Mouse (Mus musculus) heart, embryonic 15.5 days (tissue): ENCODE results near the gene Bax. TPM values are rescaled to one million over a fixed set of nuclear protein-coding genes. Genes with fewer than 3 reads are reported as not detected.

Source experiments
- ATAC-seq: fragments of 200-750 bp; cut with Nextera tagmentation; replicated peaks from 2 replicates; pipeline ENCODE4 v1.8.0; 2017; ENCODE audit warnings: low read depth, moderate TSS enrichment; ENCODE audit not compliant: insufficient number of reproducible peaks, insufficient read depth, low FRiP score
- H3K27ac ChIP-seq: fragments of 300-500 bp; sonication (generic); 2 replicates; pipeline ENCODE4 v1.5.1; 2015; ENCODE audit warnings: mild to moderate bottlenecking, inconsistent platforms
- H3K27me3 ChIP-seq: fragments of 300-500 bp; sonication (generic); 2 replicates; pipeline ENCODE4 v1.6.1; 2015; ENCODE audit warnings: inconsistent platforms
- H3K36me3 ChIP-seq: fragments of 300-500 bp; sonication (generic); 2 replicates; pipeline ENCODE4 v1.6.1; 2015; ENCODE audit warnings: mild to moderate bottlenecking, inconsistent platforms
- H3K4me1 ChIP-seq: fragments of 300-500 bp; sonication (generic); replicated peaks from 2 replicates; pipeline ENCODE4 v1.6.1; 2015; ENCODE audit warnings: inconsistent platforms
- H3K4me2 ChIP-seq: fragments of 300-500 bp; sonication (generic); 2 replicates; pipeline ENCODE4 v1.6.1; 2015; ENCODE audit warnings: inconsistent platforms, mild to moderate bottlenecking, moderate library complexity
- H3K4me3 ChIP-seq: fragments of 300-500 bp; sonication (generic); 2 replicates; pipeline ENCODE4 v1.5.1; 2015; ENCODE audit warnings: mild to moderate bottlenecking, inconsistent platforms
- H3K9ac ChIP-seq: fragments of 300-500 bp; sonication (generic); 2 replicates; pipeline ENCODE4 v1.6.1; 2015; ENCODE audit warnings: mild to moderate bottlenecking, inconsistent platforms
- H3K9me3 ChIP-seq: fragments of 300-500 bp; sonication (generic); replicated peaks from 2 replicates; pipeline ENCODE4 v1.6.1; 2016; ENCODE audit warnings: inconsistent platforms
- WGBS: fragments of 180-500 bp; shearing (Covaris S2); methylation state at CpG from one replicate; pipeline ENCODE4 v1.1.7; 2015; ENCODE audit warnings: mixed read lengths; 5-methylcytosine and 5-hydroxymethylcytosine counted together
- microRNA-seq: library from miRNA; unstranded; fragments of <30 nt; microRNA quantifications from one replicate; pipeline ENCODE4, GENCODE M21; 2016
- polyA plus RNA-seq: library from polyadenylated mRNA; unstranded; fragments of >200 nt; fragmentation: Nextera tagmentation; extraction: Ambion mirVana; gene quantifications from 2 replicates; pipeline ENCODE4 v1.2.1, GENCODE M21; 2015

Bax gene
- polyA plus RNA-seq, 1 experiment from 2014 or later: 112 TPM

DNA sequence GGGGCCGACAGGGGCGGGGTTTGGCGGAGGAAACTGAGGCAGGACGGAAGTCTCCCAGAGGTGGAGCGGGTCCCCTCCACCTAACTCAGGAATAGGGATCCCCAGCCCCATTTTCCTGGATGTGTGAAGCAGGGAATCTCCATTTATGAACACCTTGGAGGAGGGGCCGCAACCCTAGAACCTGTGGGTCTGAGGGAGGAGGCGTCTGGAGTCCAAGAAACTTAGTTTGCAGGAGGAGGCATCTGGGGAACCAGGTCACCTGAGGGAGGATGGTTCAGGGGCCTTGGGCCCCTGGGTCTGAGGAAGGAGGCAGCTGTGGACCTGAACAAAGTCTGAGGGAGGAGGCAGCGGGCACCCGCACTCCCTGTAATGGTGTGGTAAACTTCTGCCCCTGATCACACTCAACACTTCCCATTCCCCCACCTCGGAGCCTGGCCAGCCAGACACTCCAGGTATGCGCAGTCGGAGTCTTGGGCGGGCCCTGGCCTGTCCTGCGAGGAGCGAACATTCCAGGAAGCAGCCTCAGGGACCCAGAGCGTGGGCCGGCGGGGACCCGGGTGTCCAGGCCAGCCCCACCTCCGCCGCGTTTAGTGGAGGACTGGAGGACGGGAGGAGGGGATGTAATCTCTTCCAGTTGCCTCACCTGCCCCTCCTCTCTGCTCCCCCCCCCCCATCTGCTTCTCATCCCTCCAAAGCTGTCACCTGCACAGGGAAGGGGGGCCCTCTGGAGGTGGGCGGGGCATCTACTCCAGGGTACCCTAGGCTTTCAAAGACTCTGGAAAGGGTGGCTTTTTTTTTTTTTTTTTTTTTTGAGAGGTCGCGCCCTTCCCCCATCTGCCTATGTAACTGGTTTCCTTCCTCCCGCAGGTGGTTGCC, 52.6 kb downstream of the Bax start:
- H3K4me3 ChIP-seq: peak overlapping the region; percentile 58
- peaks cover 93% of the 10 kb centered on the region for H3K27me3 ChIP-seq
- H3K36me3 ChIP-seq: no peaks in the 10 kb centered on the region
- peak overlapping the region; percentile 52 for H3K9ac ChIP-seq
- peak overlapping the region; percentile 92 for H3K4me2 ChIP-seq
- H3K4me1 ChIP-seq: peaks cover 40% of the 10 kb centered on the region
- no peaks in the 10 kb centered on the region for H3K9me3 ChIP-seq
- peak overlapping the region; percentile 59 for H3K27ac ChIP-seq
- 2% methylated on average over 23 of the region's 27 CpGs for WGBS
- peak; percentile 29; the same call in 1 of the 2 replicates for ATAC-seq

DNA sequence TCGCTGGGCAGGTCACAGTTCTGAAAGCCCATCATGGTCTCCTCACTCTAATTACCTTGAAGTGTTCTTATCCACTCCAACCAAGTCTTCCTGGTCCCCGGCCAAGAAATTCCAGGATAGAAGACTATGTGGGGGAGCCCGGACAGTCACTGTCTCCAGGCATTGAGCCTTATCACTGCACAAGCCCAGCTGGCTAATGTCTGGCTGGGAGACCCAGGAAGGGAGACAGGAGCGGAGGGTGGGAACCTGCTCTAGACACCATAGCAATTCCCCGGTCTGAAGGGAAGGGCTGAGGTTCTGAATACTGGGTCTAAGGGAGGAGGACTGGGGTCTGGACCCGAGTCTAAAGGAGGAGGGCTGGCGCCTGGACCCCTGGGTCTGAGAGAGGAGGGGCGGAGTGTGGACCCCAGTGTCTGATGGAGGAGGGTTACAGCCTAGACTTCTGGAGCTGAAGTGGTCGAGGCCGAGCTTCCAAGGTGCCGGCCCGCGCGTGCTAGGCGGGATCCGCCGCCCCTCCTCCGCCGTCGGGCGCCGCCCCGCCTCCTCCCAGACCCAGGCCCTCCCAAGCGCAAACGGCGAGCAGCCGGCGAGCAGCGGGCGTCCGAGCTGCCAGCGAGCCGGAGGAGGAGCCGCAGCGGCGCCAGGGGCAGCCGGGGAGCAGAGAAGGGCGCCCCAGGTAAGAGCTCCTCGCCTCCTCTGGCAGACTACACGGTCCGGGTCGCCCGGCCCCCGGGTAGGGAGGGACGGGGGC, 53.4 kb downstream of the Bax start, which contains the start of gene Ntf5:
Gene Ntf5 (plus strand): TSS at position 583 of the 751 bp plus-strand sequence.
- Histone ChIP-seq H3K27me3 (peaks cover 93% of the 10 kb centered on the region), H3K27ac (peak within 1 kb of the TSS; percentile 59), H3K4me1 (peaks cover 39% of the 10 kb centered on the region), H3K4me3 (peak within 1 kb of the TSS; percentile 58), H3K9ac (peak within 1 kb of the TSS; percentile 52), H3K4me2 (peak within 1 kb of the TSS; percentile 92), H3K36me3 (no peaks in the 10 kb centered on the region), H3K9me3 (no peaks in the 10 kb centered on the region)
- 1% methylated on average over 45 of the region's 45 CpGs for WGBS
- ATAC-seq: peak; percentile 28

DNA sequence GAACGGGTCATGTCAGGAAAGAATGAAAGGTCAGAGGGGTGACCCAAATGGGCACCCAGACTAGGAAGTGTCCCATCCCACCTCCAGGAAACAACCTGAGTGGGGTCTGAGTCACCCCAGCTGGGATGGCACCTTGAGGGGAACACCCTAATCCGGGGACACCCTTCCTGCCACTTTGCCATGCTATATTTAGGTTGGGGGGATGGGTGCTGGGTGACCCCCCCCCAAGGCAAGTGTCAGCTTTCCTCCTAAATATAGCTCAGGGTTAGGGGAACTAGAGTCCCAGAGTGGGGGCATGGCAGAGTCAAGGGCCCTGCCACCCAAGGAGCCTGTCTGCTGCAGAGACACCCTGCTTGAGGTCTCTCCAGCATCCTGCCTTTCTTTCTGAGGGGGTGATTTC, 54.3 kb downstream of the Bax start:
- H3K27me3 ChIP-seq: peaks cover 93% of the 10 kb centered on the region
- H3K4me3 ChIP-seq: no peak overlapping the region
- no peak overlapping the region for H3K4me2 ChIP-seq
- no peak for ATAC-seq
- H3K36me3 ChIP-seq: no peaks in the 10 kb centered on the region
- WGBS: 34% methylated on average over 2 of the region's 2 CpGs
- no peak overlapping the region for H3K9ac ChIP-seq
- H3K4me1 ChIP-seq: peaks cover 35% of the 10 kb centered on the region
- H3K9me3 ChIP-seq: no peaks in the 10 kb centered on the region
- H3K27ac ChIP-seq: no peak overlapping the region

Small RNAs within 50 kb of the gene (microRNA-seq; reads per million reads assigned to microRNA genes)
- gene Gm22133: not detected

Other genes starting within 250 kb of the Bax start
- gene Cd37, start 227.8 kb downstream of the Bax start, polyA plus RNA-seq: 2.4 and 8.3 TPM in 2 replicates
- gene Slc6a16, start 225.8 kb downstream of the Bax start, polyA plus RNA-seq: 0.11 and 0.18 TPM in 2 replicates
- not detected in 2 replicates for gene Slc6a21, start 189.4 kb downstream of the Bax start, polyA plus RNA-seq
- gene Trpm4, start 133.1 kb downstream of the Bax start, polyA plus RNA-seq: 12.7 and 15.8 TPM in 2 replicates
- 25.2 and 26.4 TPM in 2 replicates for gene Hrc, start 131.6 kb downstream of the Bax start, polyA plus RNA-seq
- gene Ppfia3, start 99.9 kb downstream of the Bax start, polyA plus RNA-seq: 1.6 and 2.1 TPM in 2 replicates
- 1.2 and 1.3 TPM in 2 replicates for gene Lin7b, start 96.3 kb downstream of the Bax start, polyA plus RNA-seq
- gene Snrnp70, start 71.2 kb downstream of the Bax start, polyA plus RNA-seq: 123 and 146 TPM in 2 replicates
- 0.33 and 0.58 TPM in 2 replicates for gene Kcna7, start 61.2 kb downstream of the Bax start, polyA plus RNA-seq
- 0.81 and 1.6 TPM in 2 replicates for gene Ntf5, start 53.2 kb downstream of the Bax start, polyA plus RNA-seq
- not detected in 2 replicates for gene Lhb, start 46.1 kb downstream of the Bax start, polyA plus RNA-seq
- 111 and 113 TPM in 2 replicates for gene Gys1, start 32.1 kb downstream of the Bax start, polyA plus RNA-seq
- gene Ruvbl2, start 28.8 kb downstream of the Bax start, polyA plus RNA-seq: 65.0 and 82.1 TPM in 2 replicates
- gene Ftl1, start 7.0 kb downstream of the Bax start, polyA plus RNA-seq: 3,328 and 3,965 TPM in 2 replicates
- gene Tulp2, start 15.0 kb upstream of the Bax start, polyA plus RNA-seq: 0.28 and 1.3 TPM in 2 replicates
- not detected in 2 replicates for gene Gm45808, start 19.9 kb upstream of the Bax start, polyA plus RNA-seq
- gene Dhdh, start 21.9 kb upstream of the Bax start, polyA plus RNA-seq: 4.0 and 4.1 TPM in 2 replicates
- 144 and 177 TPM in 2 replicates for gene Nucb1, start 43.5 kb upstream of the Bax start, polyA plus RNA-seq
- gene Ppp1r15a, start 59.4 kb upstream of the Bax start, polyA plus RNA-seq: 25.3 and 37.6 TPM in 2 replicates
- 1.0 and 2.6 TPM in 2 replicates for gene Plekha4, start 59.4 kb upstream of the Bax start, polyA plus RNA-seq
- 0.24 and 0.82 TPM in 2 replicates for gene Hsd17b14, start 88.0 kb upstream of the Bax start, polyA plus RNA-seq
- gene Bcat2, start 103.3 kb upstream of the Bax start, polyA plus RNA-seq: 79.4 and 84.5 TPM in 2 replicates
- gene Fgf21, start 148.6 kb upstream of the Bax start, polyA plus RNA-seq: 0.13 and 1.2 TPM in 2 replicates
- 0.15 and 0.66 TPM in 2 replicates for gene Fut1, start 150.4 kb upstream of the Bax start, polyA plus RNA-seq
- 0.33 and 0.35 TPM in 2 replicates for gene Izumo1, start 154.9 kb upstream of the Bax start, polyA plus RNA-seq
- 19.6 and 23.4 TPM in 2 replicates for gene Rasip1, start 160.6 kb upstream of the Bax start, polyA plus RNA-seq
- gene Mamstr, start 173.1 kb upstream of the Bax start, polyA plus RNA-seq: 7.3 and 7.4 TPM in 2 replicates
- 1.5 and 1.6 TPM in 2 replicates for gene Fut2, start 199.5 kb upstream of the Bax start, polyA plus RNA-seq
- gene Ntn5, start 217.1 kb upstream of the Bax start, polyA plus RNA-seq: 0.14 TPM in 1 of 2 replicates, not detected in the other
- 0.13 and 0.34 TPM in 2 replicates for gene Sec1, start 227.5 kb upstream of the Bax start, polyA plus RNA-seq
- gene Car11, start 232.9 kb upstream of the Bax start, polyA plus RNA-seq: 5.1 and 6.0 TPM in 2 replicates
- gene Dbp, start 238.2 kb upstream of the Bax start, polyA plus RNA-seq: 3.0 and 4.3 TPM in 2 replicates
- gene Rpl18, start 248.6 kb upstream of the Bax start, polyA plus RNA-seq: 540 and 572 TPM in 2 replicates